Mouse (Mus musculus) ES-E14 (cell line): ENCODE data around the gene Tenm2. TPM values are rescaled to one million over a fixed set of nuclear protein-coding genes. Genes with fewer than 3 reads are reported as not detected.

Experiments
- DNase-seq: peaks from one replicate; pipeline ENCODE4 v3.0.0-alpha.2; 2013; ENCODE audit warnings: low read depth, low spot score
- H3K27ac ChIP-seq: 2 replicates; pipeline ENCODE4 v1.5.1; 2012; ENCODE audit warnings: low read depth, mild to moderate bottlenecking, low read length, moderate library complexity, mixed read lengths; ENCODE audit not compliant: poor library complexity, insufficient read depth, severe bottlenecking
- H3K36me3 ChIP-seq: 2 replicates; pipeline ENCODE4 v1.6.1; 2012; ENCODE audit warnings: mild to moderate bottlenecking, low read length, moderate library complexity, mixed read lengths; ENCODE audit not compliant: control insufficient read depth, poor library complexity, insufficient read depth, severe bottlenecking
- H3K4me1 ChIP-seq, 2 experiments: fragments of 150-350 bp in 1 of 2; sonication (generic) in 1 of 2; 2 replicates each; pipeline ENCODE4 v1.6.1; 2012; ENCODE audit warnings: low read length in 2 of 2, mild to moderate bottlenecking in 1 of 2, mixed read lengths in 1 of 2; ENCODE audit not compliant: control insufficient read depth in 2 of 2, insufficient read depth in 2 of 2, poor library complexity in 1 of 2
- H3K4me3 ChIP-seq, 2 experiments: fragments of 150-350 bp in 1 of 2; sonication (generic) in 1 of 2; 2 replicates each; pipeline ENCODE4 v1.5.1; 2012; ENCODE audit warnings: low read length in 2 of 2, low read depth in 1 of 2, mild to moderate bottlenecking in 1 of 2, mixed read lengths in 1 of 2; ENCODE audit not compliant: insufficient read depth in 1 of 2, poor library complexity in 1 of 2, severe bottlenecking in 1 of 2
- H3K9ac ChIP-seq: 2 replicates; pipeline ENCODE4 v1.6.1; 2012; ENCODE audit warnings: low read depth, mild to moderate bottlenecking, low read length, mixed read lengths; ENCODE audit not compliant: poor library complexity, insufficient read depth, severe bottlenecking
- H3K9me3 ChIP-seq: fragments of 150-350 bp; sonication (generic); 2 replicates; pipeline ENCODE4 v1.6.1; 2012; ENCODE audit warnings: low read depth, mild to moderate bottlenecking, low read length; ENCODE audit not compliant: control insufficient read depth, insufficient read depth
- CHD2 ChIP-seq: IDR thresholded peaks from 2 replicates; pipeline ENCODE4 v1.6.1; 2014; ENCODE audit warnings: mild to moderate bottlenecking, low read depth, low read length, inconsistent platforms
- HCFC1 ChIP-seq: IDR thresholded peaks from 2 replicates; pipeline ENCODE4 v1.6.1; 2012; ENCODE audit warnings: low read length, inconsistent platforms, borderline replicate concordance; ENCODE audit not compliant: insufficient read depth
- MAFK ChIP-seq: IDR thresholded peaks from 2 replicates; pipeline ENCODE4 v1.6.1; 2014; ENCODE audit warnings: mild to moderate bottlenecking, low read depth, low read length, inconsistent platforms; ENCODE audit not compliant: insufficient read depth
- ZC3H11A ChIP-seq: IDR thresholded peaks from 2 replicates; pipeline ENCODE4 v1.6.1; 2012; ENCODE audit warnings: low read depth, mild to moderate bottlenecking, inconsistent platforms, low read length, borderline replicate concordance
- ZNF384 ChIP-seq: IDR thresholded peaks from 2 replicates; pipeline ENCODE4 v1.6.1; 2012; ENCODE audit warnings: low read depth, low read length, inconsistent platforms
- in situ Hi-C, 2 experiments: fragments of 600-800 bp; cut with MboI; formaldehyde crosslinking; loops; one replicate each; pipeline ENCODE4 v1.15.1; 2025; ENCODE audit warnings: low sequenced_read_pairs in 2 of 2, inconsistent platforms in 1 of 2; ENCODE audit not compliant: unreplicated experiment in 2 of 2
- total RNA-seq: library from RNA; depleted of rRNA; stranded (reverse); fragments of 300-350 nt; gene quantifications from 2 replicates; pipeline ENCODE4 v1.2.3, GENCODE M21; 2012; rRNA removed

The Tenm2 gene
- total RNA-seq: 0.04 TPM in 1 of 2 replicates, not detected in the other

GRCm38 (mm10) chr11:37235914-37236600 lies at the start of gene Tenm2:
Gene Tenm2, minus strand, starts transcription at chr11:37235964.
- Histone ChIP-seq H3K9me3 (no peaks in the 10 kb centered on the region), H3K9ac (peak within 1 kb of the TSS; percentile 65), H3K4me3 (peak within 1 kb of the TSS; percentile 89 to 94), H3K36me3 (no peaks in the 10 kb centered on the region), H3K4me1 (no peaks in the 10 kb centered on the region), H3K27ac (no peak within 1 kb of the TSS)
- peak; percentile 30 for DNase-seq
- in situ Hi-C loops: no loop called here
- TF ChIP-seq ZNF384: no peak
- no peak for TF ChIP-seq HCFC1
- no peak for TF ChIP-seq CHD2
- no peak for TF ChIP-seq ZC3H11A
- TF ChIP-seq MAFK: no peak

- TF ChIP-seq ZC3H11A (no peak), HCFC1 (no peak), CHD2 (no peak)
- Histone ChIP-seq H3K27ac (no peak overlapping the region), H3K36me3 (no peaks in the 10 kb centered on the region), H3K9me3 (no peaks in the 10 kb centered on the region), H3K9ac (no peak overlapping the region), H3K4me1 (no peaks in the 10 kb centered on the region), H3K4me3 (no peak overlapping the region)
- DNase-seq: no peak
- in situ Hi-C loops: no loop called here
These were observed 49.4 kb upstream of the Tenm2 start for GRCm38 (mm10) chr11:37285186-37285585.

- no peak for TF ChIP-seq HCFC1
- no peak for TF ChIP-seq CHD2
- TF ChIP-seq ZNF384: no peak
- TF ChIP-seq MAFK: no peak
- no peak for TF ChIP-seq ZC3H11A
- Histone ChIP-seq H3K27ac (no peak overlapping the region), H3K36me3 (no peaks in the 10 kb centered on the region), H3K9me3 (no peaks in the 10 kb centered on the region), H3K9ac (no peak overlapping the region), H3K4me3 (no peak overlapping the region), H3K4me1 (no peaks in the 10 kb centered on the region)
- in situ Hi-C loops: no loop called here
- no peak for DNase-seq
These were observed 13.0 kb upstream of the Tenm2 start for GRCm38 (mm10) chr11:37248796-37249195.

- in situ Hi-C loops: no loop called here
- Histone ChIP-seq H3K9me3 (no peaks in the 10 kb centered on the region), H3K4me3 (peak overlapping the region in 1 of 2 experiments; percentile 94; a peak in 2 of 4 replicates), H3K36me3 (no peaks in the 10 kb centered on the region), H3K4me1 (no peaks in the 10 kb centered on the region), H3K27ac (no peak overlapping the region), H3K9ac (peak overlapping the region; percentile 65; the same call in 1 of the 2 replicates)
- TF ChIP-seq MAFK: no peak
- no peak for TF ChIP-seq CHD2
- no peak for TF ChIP-seq ZC3H11A
- no peak for TF ChIP-seq HCFC1
- no peak for TF ChIP-seq ZNF384
- DNase-seq: no peak
These were observed 1.4 kb upstream of the Tenm2 start for GRCm38 (mm10) chr11:37237096-37237725.

- Histone ChIP-seq H3K36me3 (no peaks in the 10 kb centered on the region), H3K4me3 (peak overlapping the region; percentile 89 to 94), H3K4me1 (no peaks in the 10 kb centered on the region), H3K27ac (no peak overlapping the region), H3K9me3 (no peaks in the 10 kb centered on the region), H3K9ac (peak overlapping the region; percentile 65)
- in situ Hi-C loops: no loop called here
- TF ChIP-seq HCFC1: no peak
- no peak for TF ChIP-seq MAFK
- no peak for TF ChIP-seq ZC3H11A
- TF ChIP-seq ZNF384: no peak
- TF ChIP-seq CHD2: no peak
- peak; percentile 17 for DNase-seq
These were observed 878 bp upstream of the Tenm2 start for GRCm38 (mm10) chr11:37236601-37237083.
